Mouse (Mus musculus): ENCODE data around the gene Ndel1. TPM values are rescaled to one million over a fixed set of nuclear protein-coding genes. Genes with fewer than 3 reads are reported as not detected.

The Ndel1 gene
- polyA plus RNA-seq, 1 experiment from 2014 or later: 70.6 TPM

DNA sequence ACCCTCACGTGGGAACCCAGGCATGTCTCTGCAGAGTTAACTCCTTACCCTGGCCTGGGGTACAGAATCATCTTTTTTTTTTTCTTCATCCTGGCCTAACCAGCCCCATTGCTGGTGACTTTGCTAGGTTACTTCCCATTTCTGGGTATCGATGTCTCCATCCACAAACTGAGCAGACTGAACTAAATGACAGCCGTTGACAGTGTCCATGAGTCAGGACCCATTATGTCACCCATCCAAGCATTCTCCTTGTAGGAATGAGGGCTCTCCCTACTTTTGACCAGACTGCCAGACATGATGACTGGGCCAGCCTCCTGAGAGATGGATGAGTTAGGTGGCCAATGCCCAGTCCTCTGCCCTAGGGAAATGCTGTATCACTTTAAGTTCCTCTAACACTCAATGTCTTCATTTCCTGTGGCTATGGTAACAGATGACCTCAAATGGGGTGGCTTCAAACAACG lies 8.0 kb downstream of the Ndel1 start:
- Histone ChIP-seq H3K4me1 (ENCODE audit: control insufficient read depth, insufficient read depth, low read length) (no peaks in the 10 kb centered on the region), H3K9me3 (ENCODE audit: control insufficient read depth, low read length) (no peaks in the 10 kb centered on the region), H3K36me3 (ENCODE audit: control insufficient read depth, insufficient read depth, low read length) (no peaks in the 10 kb centered on the region), H3K27me3 (ENCODE audit: control insufficient read depth, insufficient read depth, low read length) (no peaks in the 10 kb centered on the region), H3K4me3 (ENCODE audit: low read length) (no peak overlapping the region), H3K4me2 (replicated peaks; ENCODE audit: low read depth, low read length) (no peak overlapping the region), H3K9ac (ENCODE audit: low read depth, low read length) (no peak overlapping the region), H3K27ac (ENCODE audit: low read depth, low read length) (no peak overlapping the region)
- WGBS: 62% methylated on average over 4 of the region's 4 CpGs
- no peak for ATAC-seq (ENCODE audit: low FRiP score, low TSS enrichment)

DNA sequence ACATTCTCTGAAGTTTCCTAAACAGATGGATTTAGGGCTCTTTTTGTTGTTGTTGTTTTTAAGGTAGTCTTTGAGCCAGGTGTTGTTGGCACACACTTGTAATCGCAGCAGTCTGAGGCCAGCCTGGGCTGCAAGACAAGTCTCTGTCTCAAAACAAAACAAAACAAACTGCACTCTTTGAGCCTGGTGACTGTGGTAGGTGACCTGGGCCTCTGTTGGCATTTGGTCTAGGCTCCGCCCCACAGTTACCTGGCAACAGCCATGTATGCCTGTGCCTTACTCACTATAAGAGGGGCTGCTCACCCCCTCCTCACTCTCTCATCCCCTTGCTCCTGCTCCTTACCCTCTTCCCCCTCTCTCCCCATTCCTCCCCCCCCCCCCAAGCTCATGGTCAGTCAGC lies 9.4 kb downstream of the Ndel1 start:
- ATAC-seq (ENCODE audit: low FRiP score, low TSS enrichment): no peak
- no peaks in the 10 kb centered on the region for H3K9me3 ChIP-seq (ENCODE audit: control insufficient read depth, low read length)
- H3K27ac ChIP-seq (ENCODE audit: low read depth, low read length): no peak overlapping the region
- WGBS: 62% methylated on average over 2 of the region's 2 CpGs
- no peaks in the 10 kb centered on the region for H3K36me3 ChIP-seq (ENCODE audit: control insufficient read depth, insufficient read depth, low read length)
- no peaks in the 10 kb centered on the region for H3K4me1 ChIP-seq (ENCODE audit: control insufficient read depth, insufficient read depth, low read length)
- H3K4me2 ChIP-seq (replicated peaks; ENCODE audit: low read depth, low read length): no peak overlapping the region
- no peak overlapping the region for H3K4me3 ChIP-seq (ENCODE audit: low read length)
- no peaks in the 10 kb centered on the region for H3K27me3 ChIP-seq (ENCODE audit: control insufficient read depth, insufficient read depth, low read length)
- no peak overlapping the region for H3K9ac ChIP-seq (ENCODE audit: low read depth, low read length)

DNA sequence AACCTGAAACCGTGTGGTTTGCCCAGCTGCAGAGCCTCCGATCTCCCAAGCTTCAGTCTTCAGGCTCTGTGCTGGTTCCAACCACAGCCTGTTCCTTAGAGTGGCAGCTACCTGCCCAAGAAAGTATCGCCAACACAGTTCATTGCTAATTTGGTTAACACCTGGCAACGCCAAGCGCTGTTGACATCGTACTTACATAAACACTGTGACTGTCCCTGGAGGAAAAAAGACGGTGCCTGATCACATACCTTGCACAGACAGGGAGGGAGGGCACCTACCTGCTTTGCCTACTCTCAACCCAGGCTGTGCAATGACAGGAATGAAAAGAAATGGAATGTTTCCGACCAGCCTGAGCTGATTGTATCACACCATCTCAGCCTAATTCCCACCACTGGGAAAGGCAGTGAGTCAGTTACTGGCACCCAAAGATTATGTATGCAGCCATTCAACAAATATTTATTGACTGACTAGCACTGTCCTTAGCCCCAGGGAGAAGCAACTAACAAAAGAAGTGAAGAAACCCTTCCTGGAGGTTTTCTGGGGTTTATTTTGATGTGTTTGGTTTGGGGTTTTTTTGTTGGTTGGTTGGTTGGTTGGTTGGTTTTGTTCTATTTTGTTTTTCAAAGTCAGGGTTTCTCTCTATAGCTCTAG lies 11.6 kb downstream of the Ndel1 start:
- Histone ChIP-seq H3K27ac (ENCODE audit: low read depth, low read length) (no peak overlapping the region), H3K4me3 (ENCODE audit: low read length) (no peak overlapping the region), H3K9me3 (ENCODE audit: control insufficient read depth, low read length) (no peaks in the 10 kb centered on the region), H3K4me1 (ENCODE audit: control insufficient read depth, insufficient read depth, low read length) (no peaks in the 10 kb centered on the region), H3K9ac (ENCODE audit: low read depth, low read length) (no peak overlapping the region), H3K36me3 (ENCODE audit: control insufficient read depth, insufficient read depth, low read length) (no peaks in the 10 kb centered on the region), H3K4me2 (replicated peaks; ENCODE audit: low read depth, low read length) (no peak overlapping the region), H3K27me3 (ENCODE audit: control insufficient read depth, insufficient read depth, low read length) (no peaks in the 10 kb centered on the region)
- no peak for ATAC-seq (ENCODE audit: low FRiP score, low TSS enrichment)
- 81% methylated on average over 8 of the region's 8 CpGs for WGBS

DNA sequence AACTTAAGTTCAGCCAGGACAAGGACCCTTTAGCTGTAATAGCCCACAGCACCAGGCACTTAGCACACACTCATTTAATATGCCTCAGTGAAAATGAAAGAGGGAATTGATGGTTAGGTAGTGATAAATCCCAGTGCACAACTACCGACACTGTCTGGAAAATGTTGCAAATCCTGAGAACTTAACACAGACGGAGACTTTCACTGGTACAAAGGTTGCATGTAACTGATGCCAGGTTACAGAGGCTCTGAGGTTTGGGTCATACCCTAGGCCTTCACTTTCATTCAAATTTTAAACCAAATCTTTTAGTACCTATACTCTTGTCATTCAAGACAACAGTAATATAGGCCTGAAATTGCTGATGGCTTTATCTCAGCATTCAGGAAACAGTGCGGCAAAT lies 14.3 kb downstream of the Ndel1 start:
- 84% methylated on average over 3 of the region's 3 CpGs for WGBS
- no peak for ATAC-seq (ENCODE audit: low FRiP score, low TSS enrichment)
- no peak overlapping the region for H3K9ac ChIP-seq (ENCODE audit: low read depth, low read length)
- H3K27ac ChIP-seq (ENCODE audit: low read depth, low read length): no peak overlapping the region
- 0 out of 2 replicates have a peak, but pooled peaks cover 5% of the 10 kb centered on the region for H3K4me1 ChIP-seq (ENCODE audit: control insufficient read depth, insufficient read depth, low read length)
- H3K9me3 ChIP-seq (ENCODE audit: control insufficient read depth, low read length): no peaks in the 10 kb centered on the region
- no peaks in the 10 kb centered on the region for H3K27me3 ChIP-seq (ENCODE audit: control insufficient read depth, insufficient read depth, low read length)
- H3K4me2 ChIP-seq (replicated peaks; ENCODE audit: low read depth, low read length): no peak overlapping the region
- no peak overlapping the region for H3K4me3 ChIP-seq (ENCODE audit: low read length)
- H3K36me3 ChIP-seq (ENCODE audit: control insufficient read depth, insufficient read depth, low read length): no peaks in the 10 kb centered on the region

DNA sequence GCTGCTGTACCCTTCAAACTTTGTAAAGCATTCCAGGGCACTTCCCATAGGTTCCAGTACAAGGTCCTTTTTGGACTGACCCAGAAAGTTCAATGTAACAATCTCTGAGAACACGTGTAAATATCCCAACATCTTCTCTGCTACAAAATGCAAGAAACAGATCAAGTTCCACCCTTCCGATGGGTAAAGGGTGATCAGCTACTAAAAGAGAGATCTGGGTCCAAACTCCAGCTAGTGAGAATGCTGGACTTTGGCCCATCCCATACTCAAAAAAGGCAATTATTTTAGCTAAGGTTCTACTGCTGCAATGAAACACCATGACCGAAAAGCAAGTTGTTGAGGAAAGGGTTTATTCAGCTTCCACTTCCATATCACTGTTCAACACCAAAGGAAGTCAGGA lies 17.0 kb downstream of the Ndel1 start:
- H3K36me3 ChIP-seq (ENCODE audit: control insufficient read depth, insufficient read depth, low read length): no peaks in the 10 kb centered on the region
- no peaks in the 10 kb centered on the region for H3K9me3 ChIP-seq (ENCODE audit: control insufficient read depth, low read length)
- no peaks in the 10 kb centered on the region for H3K27me3 ChIP-seq (ENCODE audit: control insufficient read depth, insufficient read depth, low read length)
- H3K4me1 ChIP-seq (ENCODE audit: control insufficient read depth, insufficient read depth, low read length): peaks cover 20% of the 10 kb centered on the region
- H3K4me3 ChIP-seq (ENCODE audit: low read length): no peak overlapping the region
- H3K4me2 ChIP-seq (replicated peaks; ENCODE audit: low read depth, low read length): no peak overlapping the region
- no peak overlapping the region for H3K9ac ChIP-seq (ENCODE audit: low read depth, low read length)
- no peak overlapping the region for H3K27ac ChIP-seq (ENCODE audit: low read depth, low read length)
- no peak for ATAC-seq (ENCODE audit: low FRiP score, low TSS enrichment)
- WGBS: 79% methylated on average over 3 of the region's 3 CpGs

DNA sequence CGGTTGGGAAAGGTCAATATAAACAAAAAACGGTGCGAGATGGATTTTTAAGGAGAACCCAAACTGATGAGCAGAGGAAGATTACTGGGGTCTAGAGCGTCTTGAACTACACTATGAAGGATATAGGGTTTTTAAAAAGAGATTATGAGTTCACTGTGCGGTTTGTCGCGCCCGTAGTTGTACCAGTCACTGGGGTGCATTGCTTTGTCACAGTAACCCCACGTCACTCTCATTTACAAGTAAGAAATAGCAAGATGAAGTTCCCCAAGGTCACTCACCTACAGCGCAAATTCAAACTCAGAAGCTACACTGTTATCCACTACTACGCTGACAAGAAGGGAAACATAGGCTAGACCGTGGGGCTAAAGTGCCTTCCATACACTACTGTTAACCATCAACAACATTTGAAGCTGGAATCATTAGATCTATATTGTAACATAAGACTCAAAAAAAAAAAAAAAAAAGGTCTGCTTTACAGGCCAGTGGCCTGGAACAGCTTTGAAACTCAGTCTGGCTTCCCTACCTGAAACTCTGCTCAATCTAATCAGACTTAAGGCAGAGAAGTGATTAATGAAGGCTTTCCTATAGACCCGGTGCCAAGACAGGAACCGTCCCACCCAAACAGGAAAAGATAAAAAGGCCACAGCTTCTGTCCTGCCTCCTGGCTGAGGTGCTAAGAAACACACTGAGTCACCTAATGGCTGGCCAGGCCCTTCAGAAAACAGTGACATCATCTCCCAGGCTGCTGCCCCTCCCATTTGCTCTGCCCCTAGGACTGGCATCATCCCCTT lies 17.9 kb downstream of the Ndel1 start:
- 35% methylated on average over 14 of the region's 14 CpGs for WGBS
- Histone ChIP-seq H3K9me3 (ENCODE audit: control insufficient read depth, low read length) (no peaks in the 10 kb centered on the region), H3K36me3 (ENCODE audit: control insufficient read depth, insufficient read depth, low read length) (peaks cover 2% of the 10 kb centered on the region; the same call in 1 of the 2 replicates), H3K4me3 (ENCODE audit: low read length) (peak overlapping the region; percentile 97), H3K27ac (ENCODE audit: low read depth, low read length) (peak overlapping the region; percentile 76; the same call in 1 of the 2 replicates), H3K27me3 (ENCODE audit: control insufficient read depth, insufficient read depth, low read length) (no peaks in the 10 kb centered on the region), H3K4me1 (ENCODE audit: control insufficient read depth, insufficient read depth, low read length) (peaks cover 20% of the 10 kb centered on the region), H3K4me2 (replicated peaks; ENCODE audit: low read depth, low read length) (peak overlapping the region; percentile 71), H3K9ac (ENCODE audit: low read depth, low read length) (peak overlapping the region; percentile 59; the same call in 1 of the 2 replicates)
- ATAC-seq (ENCODE audit: low FRiP score, low TSS enrichment): no peak

DNA sequence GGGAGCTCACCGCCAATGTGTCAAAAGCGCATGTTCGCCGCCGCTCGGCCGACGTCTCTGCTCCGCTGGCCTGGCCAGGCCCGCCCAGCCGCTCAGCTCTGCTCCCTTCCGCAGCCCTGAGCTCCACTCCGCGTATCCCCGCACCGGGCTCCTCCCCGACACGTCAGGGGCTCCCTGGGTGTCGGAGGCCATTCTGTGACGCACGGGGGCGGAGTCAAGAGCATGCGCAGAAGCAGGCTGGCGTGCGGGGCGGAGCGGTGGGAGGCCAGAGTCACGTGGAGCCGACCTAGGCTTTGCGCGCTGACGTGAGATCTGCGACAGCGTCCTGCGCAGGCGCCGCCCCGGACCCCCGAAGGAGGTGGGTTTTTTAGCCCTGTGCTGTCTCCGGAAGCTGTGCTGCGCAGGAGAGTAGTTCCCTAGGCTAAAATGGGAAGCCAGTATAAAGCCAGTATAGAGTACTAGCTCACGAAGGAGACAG lies 18.7 kb downstream of the Ndel1 start:
- ATAC-seq (ENCODE audit: low FRiP score, low TSS enrichment): peak; percentile 99
- H3K36me3 ChIP-seq (ENCODE audit: control insufficient read depth, insufficient read depth, low read length): peaks cover 5% of the 10 kb centered on the region; the same call in 1 of the 2 replicates
- H3K9ac ChIP-seq (ENCODE audit: low read depth, low read length): peak overlapping the region; percentile 97
- H3K9me3 ChIP-seq (ENCODE audit: control insufficient read depth, low read length): no peaks in the 10 kb centered on the region
- peak overlapping the region; percentile 71 for H3K4me2 ChIP-seq (replicated peaks; ENCODE audit: low read depth, low read length)
- H3K4me3 ChIP-seq (ENCODE audit: low read length): peak overlapping the region; percentile 97
- under 1% methylated on average over 42 of the region's 42 CpGs for WGBS
- H3K27me3 ChIP-seq (ENCODE audit: control insufficient read depth, insufficient read depth, low read length): no peaks in the 10 kb centered on the region
- H3K27ac ChIP-seq (ENCODE audit: low read depth, low read length): peak overlapping the region; percentile 97
- peaks cover 20% of the 10 kb centered on the region for H3K4me1 ChIP-seq (ENCODE audit: control insufficient read depth, insufficient read depth, low read length)

DNA sequence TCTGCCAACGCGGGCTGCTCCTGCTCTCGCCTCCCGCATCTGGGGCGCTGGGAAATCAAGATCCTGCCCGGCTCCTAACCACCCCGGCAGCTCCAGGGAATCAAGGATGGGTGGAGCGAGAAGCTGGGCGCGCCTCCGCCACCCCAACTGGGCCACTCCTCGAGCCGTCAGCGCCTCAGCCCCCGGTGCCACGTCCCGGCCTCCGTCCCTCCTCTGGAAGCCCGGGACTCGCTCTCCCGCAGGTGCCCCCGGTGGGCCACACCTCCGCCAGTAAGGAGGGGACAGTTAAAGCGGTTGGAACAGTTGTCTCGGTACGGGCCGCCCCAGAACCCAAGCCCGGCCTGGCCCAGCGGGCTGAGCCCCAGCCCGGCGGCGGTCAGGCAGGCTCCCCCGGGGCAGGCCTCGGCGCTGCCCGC lies 19.2 kb downstream of the Ndel1 start:
- peak overlapping the region; percentile 97 for H3K4me3 ChIP-seq (ENCODE audit: low read length)
- ATAC-seq (ENCODE audit: low FRiP score, low TSS enrichment): no peak; the same call in 1 of the 2 replicates
- WGBS: under 1% methylated on average over 31 of the region's 36 CpGs

More for the DNA sequence above, 19.2 kb downstream of the Ndel1 start:
- no peaks in the 10 kb centered on the region for H3K9me3 ChIP-seq (ENCODE audit: control insufficient read depth, low read length)
- peak overlapping the region; percentile 69 for H3K4me2 ChIP-seq (replicated peaks; ENCODE audit: low read depth, low read length)
- peak overlapping the region; percentile 97 for H3K27ac ChIP-seq (ENCODE audit: low read depth, low read length)
- no peaks in the 10 kb centered on the region for H3K27me3 ChIP-seq (ENCODE audit: control insufficient read depth, insufficient read depth, low read length)
- peaks cover 5% of the 10 kb centered on the region; the same call in 1 of the 2 replicates for H3K36me3 ChIP-seq (ENCODE audit: control insufficient read depth, insufficient read depth, low read length)
- peak overlapping the region; percentile 97 for H3K9ac ChIP-seq (ENCODE audit: low read depth, low read length)
- peaks cover 20% of the 10 kb centered on the region for H3K4me1 ChIP-seq (ENCODE audit: control insufficient read depth, insufficient read depth, low read length)
